Mouse (Mus musculus) lung, adult 18-20 months (tissue): ENCODE measurements around the gene Casp6.

ENCODE experiments used
- DNase-seq, 2 experiments: peaks; one replicate each; pipeline ENCODE4 v3.0.0; 2022; ENCODE audit warnings: mixed read lengths in 2 of 2

Casp6 gene

DNA sequence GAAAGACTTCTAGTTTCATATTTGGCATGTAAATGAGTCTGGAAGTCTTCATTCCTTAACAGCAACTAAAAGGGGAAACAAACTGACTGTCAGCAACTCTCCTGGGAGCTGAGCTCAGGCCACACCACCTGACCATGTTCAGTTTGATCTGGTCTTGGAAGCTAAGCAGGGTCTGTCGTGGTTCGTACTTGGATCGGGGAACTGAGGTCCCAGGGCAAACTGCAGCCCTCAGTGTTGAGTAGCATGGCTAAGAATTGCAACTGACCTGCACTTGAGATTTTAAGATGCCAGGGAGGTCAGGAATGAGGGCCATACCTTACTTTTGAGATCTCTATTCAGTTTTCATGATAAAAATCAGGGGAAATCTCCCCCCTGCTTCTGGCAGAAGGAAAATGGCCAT is 24.6 kb downstream of the Casp6 start:
- no peak for DNase-seq

DNA sequence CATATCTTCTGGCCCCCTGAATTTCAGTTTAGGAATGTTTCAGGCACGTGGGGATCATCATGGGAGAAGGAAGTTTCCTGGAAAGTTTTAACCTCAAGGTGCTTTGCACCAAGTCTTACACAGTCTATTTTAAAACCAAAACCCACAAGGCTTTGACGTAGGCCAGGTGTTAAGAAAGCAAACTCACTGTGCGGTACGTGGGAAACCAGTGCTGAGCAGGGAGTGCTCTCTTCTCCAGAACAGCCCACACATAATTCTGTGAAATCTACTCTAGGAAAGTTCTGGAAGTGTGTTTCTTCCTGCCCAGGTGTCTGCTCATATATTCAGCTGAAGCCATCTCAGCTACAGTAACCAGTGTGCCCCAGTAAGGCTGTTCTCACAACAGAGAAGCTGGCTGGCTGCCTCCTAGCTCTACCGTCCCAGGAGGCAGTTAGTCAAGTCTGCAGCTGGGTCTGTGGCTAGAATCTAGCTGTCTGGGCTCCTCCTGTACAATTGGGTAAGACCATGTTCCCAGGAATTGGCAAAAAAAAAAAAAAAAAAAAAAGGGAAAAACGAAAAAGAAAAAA is 29.1 kb downstream of the Casp6 start:
- no peak for DNase-seq

DNA sequence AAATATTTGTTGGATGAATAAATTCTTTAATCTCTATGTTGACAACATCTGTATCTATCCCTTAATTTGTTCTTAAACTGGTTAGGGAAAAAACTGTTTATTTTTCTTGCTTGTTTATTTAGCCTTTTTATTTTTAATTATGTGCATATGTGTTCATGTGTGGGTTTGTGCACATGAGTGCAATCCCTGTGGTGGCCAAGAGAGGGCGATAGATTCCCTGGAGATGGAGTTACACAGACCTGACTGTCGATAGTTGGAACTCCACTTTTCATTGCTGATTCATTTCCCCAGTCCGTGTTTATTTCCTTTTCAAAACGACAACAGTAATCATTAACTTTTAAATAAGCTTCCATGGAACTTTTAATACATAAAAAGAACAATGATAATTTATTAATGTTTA is 31.2 kb downstream of the Casp6 start:
- DNase-seq = no peak

DNA sequence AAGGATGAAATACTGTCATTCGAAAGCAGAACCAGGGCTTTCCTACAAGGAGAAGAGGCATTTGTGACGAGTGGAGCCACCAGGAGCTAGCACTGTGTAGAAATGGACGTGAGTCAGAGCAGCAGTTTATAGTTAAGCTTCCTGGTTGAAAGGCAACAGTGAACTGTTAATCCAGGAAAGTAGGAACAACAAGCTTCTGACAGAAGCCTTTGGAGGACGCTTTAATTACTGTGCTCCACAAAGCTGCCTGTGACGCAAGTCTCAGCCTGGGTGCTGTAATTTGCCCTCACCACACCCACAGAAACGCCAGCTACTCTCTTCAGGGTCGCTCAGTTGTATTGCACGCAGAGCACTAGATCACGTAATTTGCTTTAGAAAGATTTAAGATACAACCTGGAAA is 35.3 kb downstream of the Casp6 start:
- DNase-seq = peak; percentile 15 to 34

DNA sequence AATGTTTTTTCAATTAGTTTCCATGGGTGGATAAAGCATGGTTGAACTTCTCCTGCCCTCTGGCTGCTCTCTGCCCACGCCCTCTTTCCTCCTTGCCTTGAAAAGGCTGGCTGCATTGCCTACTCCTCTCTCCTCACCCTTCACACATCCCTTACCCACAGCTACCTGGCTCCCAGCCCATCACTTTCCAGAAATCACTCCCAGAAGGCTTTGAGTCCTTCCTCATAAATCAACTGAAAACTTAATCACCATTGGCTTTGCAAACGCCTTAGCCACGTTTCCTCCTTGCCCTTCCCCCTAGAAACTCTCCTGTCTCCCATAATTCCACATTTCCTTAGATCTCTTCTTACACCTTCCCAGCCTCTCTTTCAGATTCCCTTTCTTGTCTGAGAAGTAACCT is 36.6 kb downstream of the Casp6 start:
- DNase-seq = peak; percentile 36 to 44

DNA sequence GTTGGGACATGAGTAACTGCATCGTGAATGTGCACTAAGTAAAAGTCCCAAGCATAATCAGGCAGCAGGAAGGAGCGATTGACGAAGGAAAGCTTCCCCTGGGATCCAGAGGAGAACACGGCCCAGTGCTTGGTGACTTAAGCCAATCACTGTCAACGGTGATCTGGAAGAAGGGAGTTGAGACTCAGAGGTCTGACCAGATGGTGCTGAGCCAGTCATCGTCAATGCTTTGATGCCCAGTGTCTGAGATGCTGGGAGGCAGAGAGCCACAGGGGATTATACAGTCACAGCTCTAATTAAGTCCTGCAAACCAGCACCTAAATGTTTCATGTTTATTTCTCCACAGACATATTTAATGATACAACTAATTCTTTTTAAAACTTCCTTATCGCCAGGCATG is 37.8 kb downstream of the Casp6 start:
- no peak for DNase-seq

DNA sequence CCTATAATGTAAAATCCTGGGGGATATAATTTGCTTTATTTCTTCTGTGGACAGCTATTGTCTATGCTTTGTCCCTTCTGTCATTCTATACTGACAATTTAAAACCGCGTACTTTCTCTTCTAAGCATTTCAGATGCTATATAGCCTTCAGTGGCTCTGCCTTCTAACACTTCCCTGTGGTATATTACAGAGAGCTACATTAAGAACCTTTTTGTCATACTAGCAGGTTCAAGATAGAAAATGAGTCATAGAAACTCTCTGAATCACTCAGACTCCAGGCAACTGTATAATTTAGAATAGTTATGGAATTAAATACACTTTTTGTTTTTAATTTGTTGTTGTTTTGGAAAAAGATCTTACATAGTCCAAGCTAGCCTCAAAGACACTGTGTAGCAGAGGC is 39.6 kb downstream of the Casp6 start:
- DNase-seq = no peak

DNA sequence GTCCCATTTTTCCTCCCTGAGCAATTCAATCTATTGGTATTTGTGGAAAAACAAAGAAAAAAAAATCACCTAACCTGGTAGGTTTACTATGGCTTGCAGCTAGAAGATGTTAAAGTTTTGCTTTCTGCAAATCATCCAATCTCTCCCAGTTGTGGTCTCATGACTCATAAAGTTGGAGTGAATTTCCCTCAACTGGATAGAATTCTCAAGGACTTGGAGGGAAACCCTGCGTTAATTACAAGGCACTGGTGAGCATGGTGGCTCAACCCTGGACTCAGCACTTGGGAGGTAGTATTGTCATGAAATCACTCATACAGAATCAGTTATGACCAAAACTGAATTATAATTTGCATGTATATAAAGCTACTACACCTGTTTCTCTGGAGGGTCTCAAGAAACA is 40.1 kb downstream of the Casp6 start:
- DNase-seq = no peak

DNA sequence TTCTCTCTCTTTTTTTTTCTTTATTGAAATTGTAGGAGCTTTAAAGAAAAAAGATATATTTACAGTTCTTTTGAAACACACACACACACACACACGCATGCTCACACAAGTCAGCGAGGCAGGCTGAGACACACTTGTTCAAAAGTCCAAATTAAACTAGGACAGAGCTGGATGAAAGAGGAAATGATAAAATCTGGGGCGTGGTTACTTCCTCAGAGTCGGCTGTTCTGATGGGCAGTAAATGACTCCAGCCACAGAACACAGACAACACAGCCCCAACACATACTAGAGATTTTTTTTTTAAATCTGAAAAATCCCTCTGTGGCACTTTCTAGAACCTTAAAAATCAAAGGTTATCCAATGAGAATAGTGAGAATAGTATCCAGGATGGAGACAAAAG is 42.6 kb downstream of the Casp6 start:
- DNase-seq = peak in 1 of 2 experiments; percentile 28

DNA sequence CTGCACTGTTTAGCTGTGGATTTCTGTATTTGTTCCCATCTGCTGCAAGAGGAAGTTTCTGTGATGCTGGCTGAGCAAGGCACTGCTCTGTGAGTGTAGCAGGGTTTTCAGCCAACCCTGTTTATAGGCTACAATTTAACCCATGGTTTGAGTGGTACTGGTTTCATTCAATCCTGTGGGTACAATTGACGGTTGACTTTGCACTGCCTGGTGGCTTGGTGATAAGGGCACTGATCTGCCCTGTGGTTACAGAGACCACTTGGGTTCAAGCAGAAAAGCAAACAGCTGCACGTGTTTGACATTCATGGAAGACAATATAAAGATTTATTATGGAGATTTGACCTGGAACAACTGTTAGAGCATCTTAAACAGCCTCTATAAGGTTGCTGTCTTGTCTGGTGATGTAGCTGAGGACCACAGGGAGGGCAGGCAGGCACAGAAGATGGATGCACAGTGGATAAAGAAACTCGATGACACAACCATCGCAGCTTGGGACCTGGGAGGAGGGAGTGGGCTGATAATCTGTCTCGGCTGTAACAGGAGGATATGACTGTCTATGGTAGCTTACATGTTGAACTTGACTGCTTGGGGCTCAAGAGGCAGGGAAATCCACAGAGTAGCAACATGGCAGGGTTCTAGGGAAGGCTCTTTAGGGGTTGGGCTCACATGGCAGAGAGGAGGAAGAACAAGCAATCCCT is 45.1 kb downstream of the Casp6 start:
- DNase-seq = no peak

DNA sequence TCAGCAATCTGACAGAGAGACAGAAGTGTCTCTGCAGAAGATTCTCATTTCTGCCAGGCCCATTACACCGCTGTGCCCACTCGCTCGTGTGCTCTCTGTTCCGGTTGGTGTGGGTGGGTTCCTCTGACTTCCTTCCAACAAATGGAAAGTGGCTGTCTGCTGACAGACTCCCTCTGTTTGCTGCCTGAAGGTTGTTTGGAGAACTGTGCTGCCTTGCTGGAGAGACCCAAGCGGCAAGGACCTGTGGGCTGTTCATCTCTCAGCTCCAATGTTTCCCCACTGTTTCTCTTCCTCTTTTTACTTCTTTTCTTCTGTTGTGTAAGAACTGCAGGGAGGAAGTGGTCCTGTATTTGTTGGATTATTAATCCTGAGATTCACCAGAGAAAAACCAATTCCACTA is 47.1 kb downstream of the Casp6 start:
- DNase-seq = peak; percentile 44 to 45

DNA sequence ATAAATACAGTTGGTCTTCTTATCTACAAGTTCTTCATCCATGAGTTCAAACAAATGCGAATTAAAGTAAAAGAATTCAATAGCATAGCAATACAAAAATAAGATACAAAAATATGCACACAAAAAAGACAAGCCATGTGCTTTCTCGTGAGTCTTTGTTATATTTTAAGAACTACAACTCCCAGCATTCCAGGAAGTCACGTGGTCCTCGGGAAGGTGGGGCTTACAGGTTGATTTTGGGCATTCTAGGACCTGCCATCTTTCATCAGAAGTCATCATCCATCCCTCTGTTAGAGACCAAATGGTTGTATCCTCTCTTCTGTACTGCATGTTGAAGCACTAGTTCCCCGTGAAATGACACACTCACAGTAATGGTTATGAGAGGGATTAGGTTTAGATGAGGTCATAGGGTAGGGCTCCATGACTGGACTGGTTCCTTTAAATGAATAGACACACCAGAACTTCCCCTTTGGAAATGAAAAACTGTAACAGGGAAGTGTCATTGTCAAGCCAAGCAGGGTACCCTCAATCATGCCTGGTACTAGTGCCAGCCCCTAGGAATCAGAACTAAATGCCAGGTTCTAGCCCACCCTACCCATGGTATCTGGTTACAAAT is 48.0 kb downstream of the Casp6 start:
- no peak for DNase-seq

DNA sequence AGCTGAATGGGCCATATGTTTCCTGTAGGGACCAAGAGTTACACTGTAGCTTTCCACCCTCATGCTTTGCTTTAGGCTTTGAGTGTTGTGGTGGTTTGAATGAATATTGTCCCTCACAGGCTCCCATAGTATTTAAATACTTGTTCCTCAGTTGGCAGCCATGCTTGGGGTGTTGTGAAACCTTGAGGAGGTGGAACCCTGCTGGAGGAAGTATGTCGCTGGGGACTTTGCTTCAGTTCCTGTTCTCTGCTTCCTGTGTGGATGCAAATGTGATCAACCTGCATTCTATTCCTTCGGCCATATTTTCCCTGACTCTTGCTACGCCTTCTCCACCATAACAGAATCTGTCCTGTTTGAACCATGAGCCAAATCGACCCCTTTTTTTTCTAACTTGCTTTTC is 52.1 kb downstream of the Casp6 start:
- DNase-seq = no peak

DNA sequence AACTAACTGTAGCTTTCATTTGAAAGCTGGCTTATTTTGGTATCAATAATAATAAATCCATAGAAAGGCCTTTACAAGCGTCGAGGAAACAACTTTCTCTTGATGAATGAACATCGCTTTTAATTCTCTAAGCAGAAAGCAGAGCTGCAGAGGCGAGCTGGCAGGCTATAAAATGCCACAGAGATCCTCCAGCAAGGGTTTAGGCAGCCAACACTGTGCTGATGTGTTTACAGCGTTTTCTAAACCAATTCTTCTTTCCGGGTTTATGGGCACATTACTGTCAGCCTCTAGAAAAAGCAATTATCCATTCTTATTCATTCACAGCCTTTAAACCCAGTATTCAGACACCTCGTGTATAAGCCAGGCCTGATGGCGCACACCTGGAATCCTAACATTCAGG is 61.3 kb downstream of the Casp6 start:
- DNase-seq = no peak
